Mouse (Mus musculus) intestine, embryonic 15.5 days (tissue): Measurements from ENCODE around the gene Rgs14. TPM values are rescaled to one million over a fixed set of nuclear protein-coding genes. Genes with fewer than 3 reads are reported as not detected.
A peak's percentile ranks its signal among the peaks of the same experiment; 100 is the strongest.

Experiments
- ATAC-seq: fragments of 200-750 bp; cut with Nextera tagmentation; 2 replicates; pipeline ENCODE4 v1.8.0; 2017; ENCODE audit warnings: moderate TSS enrichment, moderate library complexity
- H3K27ac ChIP-seq: fragments of 300-500 bp; sonication (generic); 2 replicates; pipeline ENCODE4 v1.5.1; 2015; ENCODE audit warnings: mild to moderate bottlenecking, inconsistent platforms
- H3K27me3 ChIP-seq: fragments of 300-500 bp; sonication (generic); replicated peaks from 2 replicates; pipeline ENCODE4 v1.6.1; 2015; ENCODE audit warnings: inconsistent platforms
- H3K36me3 ChIP-seq: fragments of 300-500 bp; sonication (generic); 2 replicates; pipeline ENCODE4 v1.6.1; 2015; ENCODE audit warnings: inconsistent platforms
- H3K4me1 ChIP-seq: fragments of 300-500 bp; sonication (generic); replicated peaks from 2 replicates; pipeline ENCODE4 v1.6.1; 2015; ENCODE audit warnings: inconsistent platforms
- H3K4me2 ChIP-seq: fragments of 300-500 bp; sonication (generic); replicated peaks from 2 replicates; pipeline ENCODE4 v1.6.1; 2015; ENCODE audit warnings: mild to moderate bottlenecking, inconsistent platforms
- H3K4me3 ChIP-seq: fragments of 300-500 bp; sonication (generic); replicated peaks from 2 replicates; pipeline ENCODE4 v1.5.1; 2015; ENCODE audit warnings: inconsistent platforms
- H3K9ac ChIP-seq: fragments of 300-500 bp; sonication (generic); 2 replicates; pipeline ENCODE4 v1.6.1; 2015; ENCODE audit warnings: inconsistent platforms
- H3K9me3 ChIP-seq: fragments of 300-500 bp; sonication (generic); 2 replicates; pipeline ENCODE4 v1.6.1; 2016; ENCODE audit warnings: inconsistent platforms
- WGBS: fragments of 180-500 bp; shearing (Covaris S2); methylation state at CpG from one replicate; pipeline ENCODE4 v1.1.7; 2015; 5-methylcytosine and 5-hydroxymethylcytosine counted together
- polyA plus RNA-seq: library from polyadenylated mRNA; unstranded; fragments of >200 nt; fragmentation: Nextera tagmentation; extraction: Ambion mirVana; gene quantifications from 2 replicates; pipeline ENCODE4 v1.2.1, GENCODE M21; 2015

Gene Rgs14
- polyA plus RNA-seq, 1 experiment from 2014 or later = 0.85 TPM

DNA sequence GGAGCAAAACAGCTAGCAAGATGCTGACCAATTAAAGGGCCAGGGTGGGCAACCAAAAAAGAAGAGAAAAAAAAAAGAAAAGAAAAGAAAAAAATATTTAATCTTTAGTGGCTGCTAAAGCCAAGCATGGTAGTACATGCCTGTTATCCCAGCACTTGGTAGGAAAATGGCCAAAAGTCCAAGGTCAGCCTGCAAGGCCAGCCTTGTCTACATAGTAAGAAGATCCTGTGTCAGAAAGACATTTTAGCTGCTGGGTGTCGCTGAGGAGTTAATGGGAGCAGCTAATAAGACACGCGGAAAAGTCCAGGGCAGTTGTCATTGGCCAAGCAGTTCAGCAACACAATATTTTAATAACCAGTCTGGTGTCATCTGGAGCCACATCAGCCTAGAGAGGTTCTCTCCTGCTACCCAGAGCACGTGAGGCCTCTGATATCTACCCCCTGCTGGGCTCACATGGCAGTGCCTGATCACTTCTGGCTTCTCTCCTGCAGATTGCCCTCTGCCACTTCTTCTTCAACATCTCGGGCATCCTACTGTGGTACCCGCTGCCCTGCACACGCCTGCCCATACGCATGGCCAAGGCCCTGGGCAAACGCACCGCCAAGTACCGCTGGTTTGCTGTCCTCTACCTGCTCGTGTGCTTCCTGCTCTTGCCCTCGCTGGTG, 43.2 kb downstream of the Rgs14 start:
- Histone ChIP-seq H3K9me3 (no peaks in the 10 kb centered on the region), H3K4me2 (no peak overlapping the region), H3K36me3 (no peaks in the 10 kb centered on the region), H3K4me3 (no peak overlapping the region), H3K4me1 (peaks cover 6% of the 10 kb centered on the region), H3K27me3 (peaks cover 14% of the 10 kb centered on the region), H3K27ac (no peak overlapping the region), H3K9ac (no peak overlapping the region)
- ATAC-seq = no peak
- WGBS = 84% methylated on average over 13 of the region's 13 CpGs

DNA sequence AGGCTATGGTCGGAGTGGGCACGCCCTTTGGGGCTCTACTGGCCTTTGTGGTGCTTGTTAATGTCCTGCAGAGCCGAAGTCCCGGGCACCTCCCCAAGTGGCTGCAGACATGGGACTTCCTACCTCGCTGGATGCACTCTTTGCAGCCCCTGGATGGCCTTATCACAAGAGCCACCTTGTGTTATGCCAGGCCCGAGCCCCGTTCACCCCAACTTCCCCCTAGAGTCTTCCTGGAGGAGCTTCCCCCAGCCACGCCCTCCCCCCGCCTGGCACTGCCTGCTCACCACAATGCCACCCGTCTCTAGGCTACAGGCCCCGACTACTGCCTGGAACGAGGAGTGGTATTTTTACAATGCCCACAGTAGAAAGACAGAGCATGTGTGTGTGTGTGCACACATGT, 43.8 kb downstream of the Rgs14 start:
- no peak overlapping the region for H3K4me2 ChIP-seq
- no peaks in the 10 kb centered on the region for H3K36me3 ChIP-seq
- peaks cover 6% of the 10 kb centered on the region for H3K4me1 ChIP-seq
- no peak overlapping the region for H3K9ac ChIP-seq
- WGBS = 78% methylated on average over 12 of the region's 12 CpGs
- peaks cover 16% of the 10 kb centered on the region for H3K27me3 ChIP-seq
- H3K9me3 ChIP-seq = no peaks in the 10 kb centered on the region
- no peak overlapping the region for H3K27ac ChIP-seq
- ATAC-seq = no peak
- H3K4me3 ChIP-seq = no peak overlapping the region

DNA sequence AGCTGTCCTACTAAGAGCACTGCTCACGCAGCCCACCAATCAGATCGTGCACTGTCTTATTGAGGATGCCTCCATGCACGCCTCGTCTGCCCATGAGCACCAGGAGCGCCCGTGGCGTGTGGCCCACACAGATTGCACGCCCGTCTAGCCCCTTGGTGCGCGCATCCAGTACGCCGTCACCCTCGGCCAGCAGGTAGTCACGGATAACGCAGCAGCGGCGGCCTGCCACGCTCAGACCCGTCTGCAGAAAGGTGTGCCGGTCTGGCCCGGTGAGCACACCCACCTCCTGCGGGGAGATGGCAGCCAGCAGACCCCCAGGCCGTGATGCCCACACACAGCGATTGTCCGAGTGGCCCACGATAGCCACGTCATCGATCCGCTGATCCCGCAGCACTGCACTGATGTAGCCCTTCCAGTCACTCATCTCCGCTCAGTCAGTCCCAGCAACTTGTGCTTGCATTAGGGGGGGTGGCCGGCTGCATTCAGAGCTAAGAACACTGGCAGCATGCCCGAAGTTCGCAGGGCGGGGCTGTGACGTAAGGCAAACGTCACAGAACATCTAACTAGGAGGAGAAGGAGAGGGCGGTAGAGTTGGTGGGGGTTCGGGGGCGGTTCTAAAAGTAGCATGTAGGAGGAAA, 45.3 kb downstream of the Rgs14 start, which contains the start of gene Pfn3:
TSS of gene Pfn3 (minus strand) at position 490 of the 638 bp plus-strand sequence.
- H3K9ac ChIP-seq = peak within 1 kb of the TSS; percentile 41
- H3K4me1 ChIP-seq = peaks cover 6% of the 10 kb centered on the region
- 8% methylated on average over 41 of the region's 41 CpGs for WGBS
- H3K4me3 ChIP-seq = peak within 1 kb of the TSS; percentile 26
- H3K9me3 ChIP-seq = no peaks in the 10 kb centered on the region
- no peaks in the 10 kb centered on the region for H3K36me3 ChIP-seq
- peak within 1 kb of the TSS; percentile 73 for H3K4me2 ChIP-seq
- peak; percentile 73 for ATAC-seq
- no peak within 1 kb of the TSS for H3K27ac ChIP-seq
- H3K27me3 ChIP-seq = peaks cover 29% of the 10 kb centered on the region

DNA sequence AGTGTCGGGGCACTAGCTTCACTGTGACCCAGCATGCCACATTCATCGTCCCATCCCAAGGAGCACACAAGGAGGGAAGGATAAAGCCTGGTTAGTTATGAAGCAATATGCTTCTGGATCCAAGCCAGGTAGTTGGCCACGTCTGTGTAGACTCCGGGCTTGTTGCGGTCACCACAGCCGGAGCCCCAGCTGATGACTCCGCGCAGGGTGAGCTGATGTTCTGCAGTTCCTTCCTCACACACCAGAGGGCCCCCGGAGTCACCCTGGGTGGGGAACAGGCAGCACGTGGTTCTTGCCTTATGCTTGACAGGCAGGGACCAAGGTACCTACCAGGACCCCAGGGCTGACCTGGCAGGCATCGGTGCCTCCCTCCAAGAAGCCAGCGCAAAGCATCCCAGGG, 48.5 kb downstream of the Rgs14 start:
- no peak overlapping the region for H3K4me3 ChIP-seq
- H3K9me3 ChIP-seq = no peaks in the 10 kb centered on the region
- peaks cover 54% of the 10 kb centered on the region for H3K27me3 ChIP-seq
- H3K4me1 ChIP-seq = peaks cover 20% of the 10 kb centered on the region
- H3K27ac ChIP-seq = no peak overlapping the region
- ATAC-seq = peak; percentile 76
- H3K9ac ChIP-seq = no peak overlapping the region
- H3K4me2 ChIP-seq = peak overlapping the region; percentile 46
- H3K36me3 ChIP-seq = no peaks in the 10 kb centered on the region
- WGBS = 8% methylated on average over 12 of the region's 12 CpGs

DNA sequence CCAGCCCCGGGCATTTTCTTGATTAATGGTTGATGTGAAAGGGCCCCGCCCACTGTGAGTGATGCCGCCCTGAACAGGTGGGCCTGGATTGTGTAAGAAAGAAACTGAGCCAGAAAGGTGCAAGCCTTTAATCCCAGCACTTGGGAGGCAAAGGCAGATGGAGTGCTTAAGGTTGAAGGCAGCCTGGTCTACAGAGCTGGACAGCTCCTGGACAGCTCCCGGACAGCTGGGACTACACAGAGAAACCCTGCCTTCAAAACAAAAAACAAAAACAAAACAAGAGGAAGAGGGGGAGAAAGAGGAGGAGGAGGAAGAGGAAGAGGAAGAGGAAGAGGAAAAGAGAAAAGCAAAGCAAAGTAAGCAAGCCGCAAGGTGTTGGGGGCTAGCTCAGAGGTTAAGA, 49.6 kb downstream of the Rgs14 start:
- H3K9ac ChIP-seq = no peak overlapping the region
- no peaks in the 10 kb centered on the region for H3K9me3 ChIP-seq
- peaks cover 50% of the 10 kb centered on the region for H3K27me3 ChIP-seq
- no peak overlapping the region for H3K4me3 ChIP-seq
- 67% methylated on average over 5 of the region's 5 CpGs for WGBS
- H3K27ac ChIP-seq = no peak overlapping the region
- no peaks in the 10 kb centered on the region for H3K36me3 ChIP-seq
- peaks cover 20% of the 10 kb centered on the region for H3K4me1 ChIP-seq
- no peak for ATAC-seq
- H3K4me2 ChIP-seq = no peak overlapping the region

DNA sequence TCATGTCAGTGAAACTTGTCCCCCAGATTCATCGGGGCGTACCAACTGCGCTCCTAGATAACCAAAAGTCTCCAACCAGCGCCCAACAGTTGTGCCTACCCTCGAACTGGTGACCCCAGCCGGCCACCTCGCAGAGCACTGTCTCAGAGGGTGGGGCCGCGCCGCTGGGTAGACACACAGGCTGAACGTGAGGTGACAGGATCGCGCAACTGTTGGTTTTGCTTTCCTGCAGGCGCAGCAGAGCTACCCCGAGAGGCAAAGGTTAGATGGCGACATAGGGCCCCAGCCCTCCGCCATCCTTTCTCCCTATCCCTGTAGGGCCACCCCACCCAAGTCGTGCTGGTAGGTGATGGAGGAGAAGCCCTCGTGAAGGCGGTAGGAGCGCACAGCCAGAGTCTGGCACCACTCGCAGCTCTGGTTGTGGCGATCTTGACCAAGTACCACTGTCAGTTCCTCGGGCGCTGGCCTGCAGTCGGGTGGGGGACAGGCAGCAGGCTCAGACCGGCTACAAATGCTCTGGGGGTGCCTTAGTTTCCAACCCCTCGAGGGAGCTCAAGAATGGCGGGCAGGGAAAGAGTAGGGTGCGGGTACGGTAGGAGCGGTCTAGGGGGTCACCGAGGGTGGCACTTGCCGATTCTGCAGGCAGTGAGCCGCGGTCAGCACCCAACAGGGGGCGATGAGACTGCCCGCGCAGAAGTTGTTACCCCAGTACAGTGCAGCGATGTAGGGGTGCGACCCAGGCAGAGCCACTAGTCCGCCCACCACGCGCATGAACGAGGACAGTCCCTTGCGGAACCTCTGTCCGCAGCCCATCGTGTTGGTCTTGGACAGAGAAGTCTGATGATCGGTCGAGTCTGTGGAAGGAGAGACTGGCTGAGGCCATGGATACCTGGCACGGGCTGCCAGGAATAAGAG, 50.7 kb downstream of the Rgs14 start:
- Histone ChIP-seq H3K9ac (no peak overlapping the region), H3K4me3 (peak overlapping the region; percentile 19; the same call in 1 of the 2 replicates), H3K27me3 (peaks cover 40% of the 10 kb centered on the region), H3K36me3 (no peaks in the 10 kb centered on the region), H3K4me1 (peaks cover 13% of the 10 kb centered on the region), H3K9me3 (no peaks in the 10 kb centered on the region), H3K4me2 (peak overlapping the region; percentile 56; the same call in 1 of the 2 replicates), H3K27ac (no peak overlapping the region)
- peak; percentile 23; the same call in 1 of the 2 replicates for ATAC-seq
- 26% methylated on average over 51 of the region's 51 CpGs for WGBS

DNA sequence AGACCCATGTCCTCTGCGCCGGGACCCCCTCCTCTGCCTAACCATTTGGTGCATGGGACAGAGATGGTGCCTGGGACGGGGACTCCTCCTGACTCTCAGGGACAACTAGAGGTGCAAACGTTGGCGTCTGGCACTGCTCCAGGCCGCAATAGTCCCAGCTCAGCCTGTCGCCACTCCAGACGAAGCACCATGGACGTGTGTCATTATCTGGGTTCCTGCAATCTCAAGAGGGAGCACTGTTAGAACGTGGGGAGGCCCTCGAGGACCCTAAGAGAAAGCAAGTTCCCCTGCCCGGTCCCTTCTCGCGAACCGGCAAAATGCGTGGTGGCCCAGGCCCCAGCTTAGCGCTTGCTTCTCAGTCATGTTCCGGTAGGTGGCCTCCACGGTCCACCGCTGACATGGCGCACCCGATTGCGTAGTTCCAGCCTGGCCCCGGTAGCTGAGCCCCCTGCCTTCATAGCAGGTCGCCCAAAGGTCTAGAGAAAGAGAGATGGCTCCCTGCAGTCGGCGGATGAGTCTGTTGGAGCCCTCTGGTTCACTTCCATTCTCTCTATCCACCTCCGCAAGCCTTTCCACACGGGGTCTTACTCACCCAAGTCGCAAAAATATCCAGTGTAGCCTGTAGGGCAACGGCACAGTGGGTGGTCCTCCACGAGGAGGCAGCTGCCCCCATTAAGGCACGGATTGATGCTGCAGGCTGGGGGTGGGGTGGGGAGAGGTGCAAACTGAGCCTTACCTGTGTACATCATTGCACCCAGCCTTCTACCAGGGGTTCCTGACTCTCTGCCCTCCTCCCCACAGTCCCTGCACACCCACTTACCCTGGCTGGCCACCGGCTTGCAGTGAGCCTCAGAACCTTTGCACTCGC, 51.6 kb downstream of the Rgs14 start:
- no peak overlapping the region for H3K9ac ChIP-seq
- no peaks in the 10 kb centered on the region for H3K9me3 ChIP-seq
- peak overlapping the region; percentile 19; the same call in 1 of the 2 replicates for H3K4me3 ChIP-seq
- H3K36me3 ChIP-seq = no peaks in the 10 kb centered on the region
- peaks cover 13% of the 10 kb centered on the region for H3K4me1 ChIP-seq
- peaks cover 43% of the 10 kb centered on the region for H3K27me3 ChIP-seq
- peak; percentile 78 for ATAC-seq
- H3K27ac ChIP-seq = no peak overlapping the region
- H3K4me2 ChIP-seq = peak overlapping the region; percentile 56
- 7% methylated on average over 35 of the region's 35 CpGs for WGBS

DNA sequence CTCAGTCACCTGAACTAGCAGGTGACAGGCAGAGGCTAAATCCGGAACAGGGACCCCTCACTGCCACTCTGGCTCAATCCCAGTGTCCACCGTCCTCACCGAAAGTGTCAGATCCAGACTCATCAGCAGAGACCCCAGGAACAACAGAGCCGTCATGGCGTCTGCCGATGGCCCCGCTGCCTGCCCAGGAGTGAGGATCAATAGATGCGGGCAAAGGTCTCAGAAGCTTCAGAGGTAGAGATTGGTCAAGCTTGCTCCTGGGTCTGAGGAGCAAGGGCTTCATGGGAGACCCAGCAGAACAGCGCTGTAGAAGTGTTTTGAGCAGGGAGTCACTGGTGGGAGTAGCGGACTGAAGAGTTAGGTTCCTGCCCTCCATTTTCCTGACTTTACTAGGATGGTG, 57.1 kb downstream of the Rgs14 start, which contains the start of gene F12:
TSS of gene F12 (minus strand) at position 181 of the 400 bp plus-strand sequence.
- Histone ChIP-seq H3K4me3 (no peak within 1 kb of the TSS), H3K4me1 (peaks cover under 1% of the 10 kb centered on the region), H3K27me3 (peaks cover 10% of the 10 kb centered on the region), H3K9ac (no peak within 1 kb of the TSS), H3K36me3 (no peaks in the 10 kb centered on the region), H3K27ac (no peak within 1 kb of the TSS), H3K4me2 (no peak within 1 kb of the TSS), H3K9me3 (no peaks in the 10 kb centered on the region)
- ATAC-seq = no peak
- 85% methylated on average over 10 of the region's 10 CpGs for WGBS

DNA sequence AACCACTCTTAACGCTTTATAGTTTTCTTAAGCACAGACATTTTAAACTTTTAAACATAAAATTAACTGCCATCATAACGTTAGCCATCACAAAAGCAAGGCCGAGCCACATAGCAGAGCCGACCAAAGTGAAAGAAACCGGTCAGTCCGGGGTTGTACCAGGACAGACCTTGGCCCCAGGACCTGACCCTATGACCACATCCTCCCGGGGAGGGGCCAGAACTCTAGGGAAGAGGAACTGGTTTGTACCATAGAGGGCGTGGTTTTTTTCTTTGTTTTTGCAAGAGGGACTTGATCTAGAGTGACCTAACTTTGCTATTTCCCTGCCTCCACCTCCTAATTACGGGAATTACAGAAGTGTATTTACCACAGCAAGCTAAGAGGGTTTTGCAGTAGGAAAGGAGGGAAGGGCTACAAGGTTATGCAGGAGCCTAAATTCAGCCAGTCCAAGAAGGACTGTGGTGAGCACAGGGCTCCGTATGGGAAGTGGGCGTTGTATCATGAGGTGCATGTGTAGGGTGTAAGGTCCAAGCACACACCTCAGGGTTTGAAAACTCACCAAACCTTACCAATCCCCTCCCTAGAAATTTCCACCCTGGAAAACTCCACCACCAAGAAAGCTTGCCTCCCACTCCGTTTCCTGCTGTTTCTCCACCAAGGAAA, 59.8 kb downstream of the Rgs14 start:
- Histone ChIP-seq H3K4me3 (no peak overlapping the region), H3K4me2 (no peak overlapping the region), H3K36me3 (no peaks in the 10 kb centered on the region), H3K9me3 (no peaks in the 10 kb centered on the region), H3K4me1 (no peaks in the 10 kb centered on the region), H3K9ac (no peak overlapping the region), H3K27ac (no peak overlapping the region), H3K27me3 (0 out of 2 replicates have a peak, but pooled peaks cover 3% of the 10 kb centered on the region)
- peak; percentile 75 for ATAC-seq
- 56% methylated on average over 12 of the region's 12 CpGs for WGBS

DNA sequence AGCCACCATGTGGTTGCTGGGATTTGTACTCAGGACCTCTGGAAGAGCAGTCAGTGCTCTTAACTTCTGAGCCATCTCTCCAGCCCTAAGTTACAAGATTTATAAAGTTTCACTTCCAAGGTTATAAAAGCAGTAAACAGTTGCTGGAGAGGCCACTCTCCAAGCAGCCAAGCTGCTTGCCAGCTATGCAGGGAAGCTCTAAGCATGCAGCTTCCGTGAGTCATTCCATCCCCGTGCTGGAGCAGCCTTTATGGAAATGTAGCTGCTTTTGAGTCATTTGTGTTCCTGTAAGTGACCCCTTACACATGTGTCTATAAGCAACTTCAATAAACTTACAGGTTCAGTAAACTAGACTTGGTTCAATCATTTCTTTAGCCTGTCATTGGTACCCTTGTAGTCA, 61.0 kb downstream of the Rgs14 start:
- WGBS = 83% methylated on average over 2 of the region's 2 CpGs

More for the DNA sequence above, 61.0 kb downstream of the Rgs14 start:
- Histone ChIP-seq H3K9ac (no peak overlapping the region), H3K4me3 (no peak overlapping the region), H3K4me1 (no peaks in the 10 kb centered on the region), H3K36me3 (no peaks in the 10 kb centered on the region), H3K9me3 (no peaks in the 10 kb centered on the region), H3K4me2 (no peak overlapping the region), H3K27ac (no peak overlapping the region), H3K27me3 (0 out of 2 replicates have a peak, but pooled peaks cover 3% of the 10 kb centered on the region)
- no peak for ATAC-seq
